Mouse (Mus musculus) liver, embryonic 18 days (tissue): ENCODE data around the gene Dnaaf2. TPM values are rescaled to one million over a fixed set of nuclear protein-coding genes. Genes with fewer than 3 reads are reported as not detected.

ENCODE experiments used
- polyA plus RNA-seq: library from polyadenylated mRNA; depleted of rRNA; stranded (reverse); fragments of >200 nt; gene quantifications from 2 replicates; pipeline ENCODE4 v1.2.3, GENCODE M21; 2012; rRNA removed

Dnaaf2 gene
- 1.7 and 1.8 TPM in 2 replicates for polyA plus RNA-seq

DNA sequence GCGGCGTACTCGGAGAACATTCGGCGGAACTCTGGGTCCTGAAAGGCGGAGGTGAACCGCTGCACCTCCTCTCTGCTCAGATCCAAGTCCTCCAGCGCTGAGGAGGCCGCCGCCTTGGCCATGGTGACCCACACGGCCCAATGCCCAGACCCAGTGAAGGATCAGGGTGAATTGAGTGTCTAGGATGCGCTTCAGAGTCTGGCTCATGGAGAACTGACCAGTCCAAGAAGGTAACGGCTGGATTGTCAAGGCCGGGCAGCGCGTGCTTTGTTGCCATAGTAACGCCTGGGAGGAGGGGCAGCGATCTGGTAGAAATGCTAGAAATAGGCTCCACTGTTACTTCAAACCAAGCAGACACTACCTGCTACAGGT lies at the start of gene Dnaaf2:
Gene Dnaaf2, minus strand, starts transcription at position 266 of the 372 bp plus-strand sequence.

DNA sequence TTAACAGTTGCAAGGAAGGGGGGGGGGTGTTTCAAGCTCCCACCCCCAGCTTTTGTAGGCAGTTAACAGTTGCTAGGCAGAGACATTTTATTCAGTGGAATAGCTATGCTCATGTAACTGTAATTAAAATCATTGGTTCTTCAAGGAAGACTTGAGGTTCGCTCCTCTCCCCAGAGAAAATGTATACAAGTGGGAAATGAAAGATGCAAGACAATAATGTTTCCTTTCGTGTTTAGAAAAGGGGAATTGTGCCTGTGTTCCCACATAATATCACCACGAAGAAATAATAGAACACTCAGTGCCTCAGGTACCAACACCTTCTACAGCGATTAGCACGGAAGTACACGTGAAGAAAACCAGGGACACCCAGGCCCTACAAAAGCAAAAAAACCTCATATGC lies 42.6 kb upstream of the Dnaaf2 start, which contains the start of gene Klhdc1:
Gene Klhdc1, plus strand, starts transcription at position 301 of the 400 bp plus-strand sequence.

DNA sequence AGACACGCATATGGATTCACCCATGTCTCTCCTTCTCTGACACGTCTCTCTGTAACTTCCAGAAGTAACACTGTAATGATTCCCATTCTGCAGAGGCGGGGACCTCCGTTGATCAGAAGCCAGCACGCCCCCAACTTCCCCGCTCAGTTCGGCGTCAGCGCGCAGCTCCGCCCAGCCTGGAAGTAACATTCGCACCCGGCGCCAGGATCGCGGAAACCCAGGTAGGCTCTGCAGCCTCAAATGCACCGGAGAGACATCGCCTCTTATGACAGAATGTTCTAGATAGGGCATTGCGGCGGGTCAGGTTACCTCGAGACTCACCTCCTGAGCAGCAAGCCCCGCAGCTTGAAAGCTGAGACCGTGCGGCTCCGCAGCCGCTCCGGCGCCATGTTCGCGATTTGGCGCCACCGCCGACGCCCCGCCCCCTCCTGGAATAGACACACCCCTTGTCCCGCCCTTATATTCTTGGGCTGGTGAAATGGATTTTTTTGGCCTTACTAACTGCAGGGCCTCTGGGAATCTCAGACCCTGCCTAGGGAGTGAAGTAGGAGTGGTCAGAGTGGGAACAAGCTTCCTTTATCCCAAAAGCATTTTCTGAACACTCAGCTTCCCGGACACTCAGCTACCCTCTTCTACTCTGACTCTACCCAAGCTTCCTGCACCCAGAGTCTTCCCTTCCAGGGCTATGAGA lies 29.7 kb upstream of the Dnaaf2 start, which contains the start of gene Pole2:
Gene Pole2, minus strand, starts transcription at position 420 of the 691 bp plus-strand sequence.

DNA sequence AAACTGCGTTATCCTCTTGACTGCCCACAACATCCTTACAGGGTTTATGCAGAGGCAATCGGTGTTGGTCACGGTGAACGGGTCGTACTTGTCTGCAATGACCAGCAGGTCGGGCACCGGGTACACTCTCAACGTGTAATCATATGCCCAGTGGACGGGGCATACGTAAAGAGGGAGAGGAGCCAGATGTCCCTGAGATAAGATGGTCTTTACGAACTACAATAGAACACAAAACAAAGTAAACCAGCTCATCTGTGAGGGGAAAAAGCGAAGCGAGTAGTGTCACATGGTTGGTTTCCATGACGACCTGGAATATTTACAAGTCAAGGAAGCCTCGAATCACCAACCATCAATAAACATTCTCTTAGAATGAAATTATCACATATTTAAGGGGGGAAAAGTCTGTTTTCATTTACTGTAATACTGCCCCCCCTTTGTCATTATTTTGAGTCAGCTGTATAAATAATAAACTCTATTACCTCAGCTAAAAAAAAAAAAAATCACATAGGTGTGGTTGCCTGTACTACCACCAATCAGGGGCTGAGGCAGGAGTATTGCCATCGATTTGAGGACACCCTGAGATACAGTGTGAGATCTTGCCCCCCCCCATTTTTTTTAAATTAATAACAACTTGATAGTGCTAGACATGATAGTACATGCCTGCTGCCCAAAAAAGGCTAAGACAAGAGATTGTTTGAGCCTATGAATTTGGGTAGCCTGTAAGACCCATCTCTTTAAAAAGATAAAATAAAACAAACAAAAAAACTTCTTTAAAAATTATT lies 6.0 kb upstream of the Dnaaf2 start, which contains the start of gene Gm49384:
Gene Gm49384, minus strand, starts transcription at position 216 of the 782 bp plus-strand sequence.

DNA sequence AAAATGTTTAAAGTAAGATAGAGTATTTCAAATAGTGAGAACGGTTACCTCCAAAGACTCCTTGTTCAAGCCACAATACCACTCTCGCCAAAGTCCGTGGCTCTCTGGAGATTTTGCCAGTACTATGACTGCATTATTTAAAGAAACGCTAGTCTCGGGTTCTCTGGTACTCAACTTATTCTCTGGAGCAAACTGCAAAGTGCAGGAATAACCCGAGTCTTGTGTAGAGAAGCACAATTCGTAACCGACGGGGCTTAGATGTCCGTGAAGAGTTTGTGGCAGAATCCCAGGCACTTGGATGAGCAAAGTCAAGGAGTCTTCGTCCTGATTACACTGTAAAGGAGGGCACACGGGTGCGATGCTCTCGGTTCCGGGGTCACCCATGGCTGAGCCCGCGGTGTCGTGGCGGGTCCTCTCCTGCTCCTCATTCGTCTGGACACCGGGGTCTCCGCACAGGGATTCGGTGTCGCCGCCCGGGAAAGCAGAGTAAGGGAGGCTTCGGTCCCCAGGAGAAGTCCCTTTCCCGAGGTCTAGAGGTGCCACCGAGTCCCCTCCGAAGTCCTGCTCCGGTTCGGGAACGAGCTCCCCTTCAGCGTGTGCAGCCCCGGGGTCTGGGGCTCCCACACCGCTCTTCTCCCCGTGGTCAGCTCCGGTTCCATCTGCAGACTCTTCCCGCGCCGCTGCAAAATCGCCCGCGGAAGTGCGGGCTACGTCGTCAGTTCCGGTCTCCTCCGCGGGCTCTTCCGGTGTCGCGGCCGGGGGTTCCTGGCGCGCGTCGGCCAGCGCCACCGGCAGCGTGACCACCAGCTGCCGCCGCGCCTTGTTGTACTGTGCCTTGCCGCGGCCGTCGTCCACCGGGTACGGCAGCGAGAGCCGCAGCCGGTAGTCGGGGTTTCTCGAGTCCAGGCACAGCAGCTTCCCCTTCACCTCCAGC lies 1.5 kb downstream of the Dnaaf2 start, which contains the start of gene Gm49383:
Gene Gm49383, minus strand, starts transcription at position 661 of the 934 bp plus-strand sequence.

DNA sequence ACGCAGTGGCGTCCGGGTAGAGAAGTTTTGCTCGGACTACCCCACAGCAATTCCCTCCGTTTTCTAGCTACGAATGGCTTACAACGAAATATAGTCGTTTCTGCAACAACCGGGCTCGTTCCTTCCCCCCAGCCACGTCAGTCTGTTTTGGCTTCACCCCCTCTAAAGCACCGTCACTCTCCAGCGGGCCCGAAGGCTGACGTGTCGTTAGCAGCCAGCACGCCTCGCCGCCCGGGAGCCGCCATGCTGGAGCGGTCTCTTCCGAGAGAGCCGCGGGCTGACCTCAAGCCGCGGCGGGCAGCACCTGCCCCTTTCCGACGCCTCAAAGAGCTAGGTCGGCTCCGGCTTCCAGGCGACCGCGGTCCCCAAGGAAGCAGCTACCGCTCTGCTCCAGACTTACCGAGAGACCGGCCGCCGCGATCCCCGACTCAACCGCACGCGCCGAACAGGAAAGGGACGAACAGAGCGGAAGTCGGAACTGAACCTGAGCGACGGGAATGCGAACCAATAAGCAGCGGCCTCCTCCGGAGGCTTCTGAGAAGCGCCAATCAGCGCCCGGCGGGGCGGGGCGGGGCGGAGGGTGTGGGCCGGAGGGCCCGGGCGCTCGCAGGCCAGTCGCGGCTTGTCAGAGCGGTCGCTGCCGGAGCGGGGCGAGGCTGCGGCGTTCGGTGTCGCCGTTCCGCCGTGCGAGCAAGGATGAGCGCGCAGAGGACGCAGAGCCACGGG lies 14.5 kb downstream of the Dnaaf2 start, which contains the start of the genes Rpl36al and Mgat2:
Gene Rpl36al, minus strand, starts transcription at position 501 of the 726 bp plus-strand sequence.
Gene Mgat2, plus strand, starts transcription at position 575 of the 726 bp plus-strand sequence.

DNA sequence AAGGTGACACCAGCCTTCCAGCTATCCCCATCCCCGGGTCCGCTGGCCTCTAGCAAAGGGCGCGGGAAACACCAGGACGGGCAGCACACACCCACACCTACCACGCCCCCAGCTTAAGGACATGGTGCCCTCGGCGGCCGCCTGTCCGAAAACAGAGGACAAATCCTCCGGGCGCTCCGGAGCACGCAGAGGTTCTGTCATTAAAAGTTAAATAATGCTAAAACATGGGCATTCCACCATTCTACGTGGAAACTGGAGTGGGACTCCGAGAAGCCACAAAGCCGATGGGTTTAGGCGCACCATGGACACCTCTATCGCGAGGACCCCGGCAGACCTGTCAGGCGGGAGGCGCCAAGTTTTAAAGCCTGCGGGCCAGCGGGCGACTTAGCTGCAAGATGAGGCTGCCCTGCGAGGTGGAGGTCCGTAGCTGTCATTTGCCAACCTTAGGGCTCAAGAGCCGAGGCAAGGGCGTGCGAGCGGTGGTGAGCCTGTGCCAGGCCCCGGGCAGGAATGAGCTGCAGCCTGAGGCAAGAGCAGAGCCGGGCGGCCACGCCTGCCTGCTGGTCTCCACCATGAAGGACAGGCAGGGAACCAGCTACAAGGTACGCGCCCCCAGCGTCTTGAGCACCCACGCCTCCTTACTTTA lies 29.6 kb downstream of the Dnaaf2 start, which contains the start of gene Lrr1:
Gene Lrr1, plus strand, starts transcription at position 354 of the 646 bp plus-strand sequence.

DNA sequence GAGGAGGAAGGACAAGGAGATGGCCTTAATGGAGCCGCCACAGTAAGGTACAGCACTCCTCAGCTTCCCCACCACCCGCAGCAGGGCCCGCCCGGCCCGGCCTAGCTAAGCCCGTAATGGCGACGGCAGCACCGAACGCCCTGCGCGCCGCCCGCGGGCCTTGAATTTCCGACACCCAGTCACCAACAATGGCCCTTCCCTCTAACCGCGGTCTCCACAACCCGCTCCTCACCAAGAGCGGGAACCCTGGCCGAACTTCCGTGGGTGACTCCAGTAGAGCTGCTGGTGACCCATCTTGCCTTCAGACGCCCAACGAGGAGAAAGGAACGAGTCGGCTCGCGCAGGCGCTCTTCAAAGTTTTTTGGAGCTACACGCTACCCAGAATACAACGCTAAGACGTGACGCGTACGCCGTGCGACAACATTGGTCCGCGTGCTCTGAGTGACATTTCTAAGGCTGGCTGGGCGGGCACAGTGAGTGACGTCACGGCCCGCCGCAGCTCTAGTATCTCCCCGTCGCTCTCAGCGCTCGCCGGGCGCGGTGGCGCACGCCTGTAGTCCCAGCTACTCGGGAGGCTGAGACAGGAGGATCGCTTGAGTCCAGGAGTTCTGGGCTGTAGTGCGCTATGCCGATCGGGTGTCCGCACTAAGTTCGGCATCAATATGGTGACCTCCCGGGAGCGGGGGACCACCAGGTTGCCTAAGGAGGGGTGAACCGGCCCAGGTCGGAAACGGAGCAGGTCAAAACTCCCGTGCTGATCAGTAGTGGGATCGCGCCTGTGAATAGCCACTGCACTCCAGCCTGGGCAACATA lies 39.3 kb downstream of the Dnaaf2 start, which contains the start of gene Rps29:
Gene Rps29, minus strand, starts transcription at position 422 of the 813 bp plus-strand sequence.

Other genes starting within 250 kb of the Dnaaf2 start
- gene Rps29, start 39.2 kb downstream of the Dnaaf2 start, polyA plus RNA-seq, result 1,582 and 1,774 TPM in 2 replicates
- gene Lrr1, start 29.6 kb downstream of the Dnaaf2 start, polyA plus RNA-seq, result 4.0 and 4.5 TPM in 2 replicates
- 494 and 497 TPM in 2 replicates for gene Rpl36al, start 14.3 kb downstream of the Dnaaf2 start, polyA plus RNA-seq
- gene Mgat2, start 14.3 kb downstream of the Dnaaf2 start, polyA plus RNA-seq, result 12.2 and 12.6 TPM in 2 replicates
- 1.7 and 2.2 TPM in 2 replicates for gene Gm49383, start 1.3 kb downstream of the Dnaaf2 start, polyA plus RNA-seq
- gene Gm49384, start 5.8 kb upstream of the Dnaaf2 start, polyA plus RNA-seq, result 2.6 and 3.0 TPM in 2 replicates
- 11.3 and 11.9 TPM in 2 replicates for gene Pole2, start 29.8 kb upstream of the Dnaaf2 start, polyA plus RNA-seq
- 0.25 and 1.9 TPM in 2 replicates for gene Klhdc1, start 42.7 kb upstream of the Dnaaf2 start, polyA plus RNA-seq
- 32.0 and 33.2 TPM in 2 replicates for gene Klhdc2, start 98.3 kb upstream of the Dnaaf2 start, polyA plus RNA-seq
- 8.7 and 10.1 TPM in 2 replicates for gene Nemf, start 158.7 kb upstream of the Dnaaf2 start, polyA plus RNA-seq
- 50.9 and 53.3 TPM in 2 replicates for gene Arf6, start 173.7 kb upstream of the Dnaaf2 start, polyA plus RNA-seq
- 0.25 and 0.35 TPM in 2 replicates for gene Gm9887, start 174.0 kb upstream of the Dnaaf2 start, polyA plus RNA-seq